Mouse (Mus musculus) midbrain, embryonic 12.5 days (tissue): Measurements from ENCODE around the gene Zfp710. TPM values are rescaled to one million over a fixed set of nuclear protein-coding genes. Genes with fewer than 3 reads are reported as not detected.

Source experiments
- ATAC-seq: fragments of 200-750 bp; cut with Nextera tagmentation; 2 replicates; pipeline ENCODE4 v1.8.0; 2017; ENCODE audit warnings: low read depth, moderate TSS enrichment, moderate library complexity; ENCODE audit not compliant: low FRiP score
- H3K27ac ChIP-seq: fragments of 300-500 bp; sonication (generic); replicated peaks from 2 replicates; pipeline ENCODE4 v1.5.1; 2016; ENCODE audit warnings: mild to moderate bottlenecking
- H3K27me3 ChIP-seq: fragments of 300-500 bp; sonication (generic); 2 replicates; pipeline ENCODE4 v1.6.1; 2016; ENCODE audit warnings: mild to moderate bottlenecking
- H3K36me3 ChIP-seq: fragments of 300-500 bp; sonication (generic); 2 replicates; pipeline ENCODE4 v1.6.1; 2016
- H3K4me1 ChIP-seq: fragments of 300-500 bp; sonication (generic); 2 replicates; pipeline ENCODE4 v1.6.1; 2016
- H3K4me2 ChIP-seq: fragments of 300-500 bp; sonication (generic); replicated peaks from 2 replicates; pipeline ENCODE4 v1.6.1; 2016; ENCODE audit warnings: mild to moderate bottlenecking, moderate library complexity
- H3K4me3 ChIP-seq: fragments of 300-500 bp; sonication (generic); 2 replicates; pipeline ENCODE4 v1.5.1; 2016; ENCODE audit warnings: mild to moderate bottlenecking
- H3K9ac ChIP-seq: fragments of 300-500 bp; sonication (generic); replicated peaks from 2 replicates; pipeline ENCODE4 v1.6.1; 2016; ENCODE audit warnings: mild to moderate bottlenecking, moderate library complexity
- H3K9me3 ChIP-seq: fragments of 300-500 bp; sonication (generic); 2 replicates; pipeline ENCODE4 v1.6.1; 2016; ENCODE audit warnings: mild to moderate bottlenecking
- WGBS: fragments of 180-500 bp; shearing (Covaris S2); methylation state at CpG from one replicate; pipeline ENCODE4 v1.1.7; 2016; 5-methylcytosine and 5-hydroxymethylcytosine counted together
- polyA plus RNA-seq: library from polyadenylated mRNA; unstranded; fragments of >200 nt; fragmentation: Nextera tagmentation; extraction: Ambion mirVana; gene quantifications from 2 replicates; pipeline ENCODE4 v1.2.1, GENCODE M21; 2016

Gene Zfp710
- polyA plus RNA-seq, 1 experiment from 2014 or later, result 31.1 TPM

DNA sequence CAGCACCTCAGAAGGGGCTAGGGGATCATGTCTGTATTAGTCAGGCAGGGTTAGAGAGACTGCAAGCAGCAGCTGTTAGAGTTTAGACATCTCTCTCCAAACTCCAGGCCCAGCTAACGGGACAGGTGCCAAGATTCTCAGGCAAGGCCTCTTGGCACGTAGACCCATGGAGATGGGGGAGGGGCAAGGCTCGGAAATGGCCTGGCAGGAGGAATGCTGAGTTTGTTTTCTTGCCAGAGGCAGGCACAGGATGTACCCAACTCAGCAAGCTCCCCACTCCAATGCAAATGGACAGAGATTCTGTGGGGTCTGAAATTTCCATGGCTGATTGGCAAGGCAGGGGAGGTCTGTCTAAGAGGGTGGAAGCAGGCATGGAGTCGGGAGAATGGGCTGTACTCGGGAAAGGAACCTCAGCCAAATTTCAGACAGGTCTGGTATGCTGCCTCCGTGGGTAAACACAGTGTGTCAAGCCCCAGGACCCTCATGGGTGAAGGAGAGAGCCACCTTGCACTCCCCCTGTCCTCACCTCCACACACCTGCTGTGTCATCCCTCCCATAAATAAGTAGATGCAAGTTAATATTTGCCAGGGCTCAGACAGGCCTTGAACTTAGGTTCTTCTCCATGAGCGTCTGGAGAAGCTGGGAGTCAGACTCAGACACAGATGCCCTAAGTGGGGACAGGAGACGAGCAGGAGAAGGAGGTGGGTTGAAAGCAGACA lies 110.0 kb downstream of the Zfp710 start:
- Histone ChIP-seq H3K27ac (no peak overlapping the region), H3K27me3 (no peaks in the 10 kb centered on the region), H3K9ac (no peak overlapping the region), H3K4me3 (no peak overlapping the region), H3K4me2 (no peak overlapping the region), H3K36me3 (no peaks in the 10 kb centered on the region), H3K4me1 (no peaks in the 10 kb centered on the region; the same call in 1 of the 2 replicates), H3K9me3 (peaks cover 12% of the 10 kb centered on the region; the same call in 1 of the 2 replicates)
- 55% methylated on average over 8 of the region's 8 CpGs for WGBS
- ATAC-seq, result no peak

DNA sequence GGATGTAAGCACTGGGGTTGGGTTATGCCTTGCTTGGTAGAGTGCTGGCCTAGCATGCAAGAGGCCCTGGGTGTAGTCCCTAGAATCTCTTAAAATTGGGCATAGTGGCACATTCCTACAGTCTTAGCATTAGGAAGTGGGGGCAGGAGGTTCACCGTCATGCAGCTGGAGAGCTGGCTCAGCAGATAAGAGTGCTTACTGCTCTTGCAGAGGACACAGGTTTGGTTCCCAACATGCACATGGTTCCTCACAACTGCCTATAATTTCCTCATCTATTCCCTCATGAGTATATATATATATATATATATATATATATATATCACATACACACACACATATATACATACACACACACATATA lies 110.5 kb downstream of the Zfp710 start:
- H3K4me2 ChIP-seq, result no peak overlapping the region
- no peak overlapping the region for H3K27ac ChIP-seq
- H3K36me3 ChIP-seq, result no peaks in the 10 kb centered on the region
- H3K27me3 ChIP-seq, result no peaks in the 10 kb centered on the region
- ATAC-seq, result no peak
- no peak overlapping the region for H3K9ac ChIP-seq
- no peak overlapping the region for H3K4me3 ChIP-seq
- H3K9me3 ChIP-seq, result peaks cover 12% of the 10 kb centered on the region; the same call in 1 of the 2 replicates
- no peaks in the 10 kb centered on the region; the same call in 1 of the 2 replicates for H3K4me1 ChIP-seq
- 100% methylated on average over 1 of the region's 1 CpGs for WGBS

DNA sequence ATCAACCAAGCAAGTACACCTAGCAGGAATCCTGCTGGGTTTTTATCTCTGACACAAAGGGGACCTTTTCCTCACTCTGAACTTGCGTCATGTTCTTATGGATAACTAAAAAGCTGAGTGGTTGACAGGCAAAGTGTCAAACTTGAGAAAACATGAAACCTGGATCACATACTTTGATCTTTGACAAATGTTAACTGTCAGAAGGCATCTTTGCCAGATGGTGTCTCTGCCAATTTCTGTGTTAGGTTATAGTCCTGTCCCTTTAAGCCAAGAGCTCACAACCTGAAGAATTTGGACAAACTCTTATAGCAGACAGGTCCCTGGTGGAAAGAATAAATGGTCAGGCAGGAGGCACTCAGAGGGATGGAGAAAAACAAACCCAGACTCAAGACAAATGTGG lies 113.8 kb downstream of the Zfp710 start:
- 84% methylated on average over 1 of the region's 1 CpGs for WGBS
- Histone ChIP-seq H3K4me3 (no peak overlapping the region), H3K9ac (no peak overlapping the region), H3K27me3 (no peaks in the 10 kb centered on the region), H3K27ac (no peak overlapping the region), H3K4me2 (no peak overlapping the region), H3K9me3 (peaks cover 12% of the 10 kb centered on the region; the same call in 1 of the 2 replicates), H3K4me1 (peaks cover 8% of the 10 kb centered on the region), H3K36me3 (no peaks in the 10 kb centered on the region)
- no peak for ATAC-seq

DNA sequence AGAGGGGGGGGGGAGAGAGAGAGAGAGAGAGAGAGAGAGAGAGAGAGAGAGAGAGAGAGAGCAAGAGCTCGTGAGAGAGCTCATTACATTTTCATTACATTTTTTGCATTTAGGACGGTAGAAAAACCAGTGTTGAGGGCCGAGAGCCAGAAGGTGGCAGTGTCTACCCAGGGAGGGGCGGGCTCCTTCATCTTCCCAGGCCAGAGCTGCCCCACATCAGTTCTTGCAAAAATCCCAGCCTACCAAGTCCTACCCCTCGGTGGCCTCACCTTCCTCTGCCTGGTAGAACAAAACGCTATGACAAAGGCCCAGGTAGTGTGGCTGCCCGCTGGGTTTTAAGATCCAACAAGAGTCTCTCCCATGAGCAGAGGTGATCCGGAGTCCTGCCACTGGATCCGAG lies 116.2 kb downstream of the Zfp710 start:
- Histone ChIP-seq H3K4me2 (peak overlapping the region; percentile 15; the same call in 1 of the 2 replicates), H3K36me3 (no peaks in the 10 kb centered on the region), H3K9ac (no peak overlapping the region), H3K9me3 (peaks cover 12% of the 10 kb centered on the region; the same call in 1 of the 2 replicates), H3K27me3 (no peaks in the 10 kb centered on the region), H3K27ac (no peak overlapping the region), H3K4me1 (peaks cover 13% of the 10 kb centered on the region), H3K4me3 (no peak overlapping the region)
- ATAC-seq, result peak; percentile 71; the same call in 1 of the 2 replicates
- 20% methylated on average over 9 of the region's 9 CpGs for WGBS

Other genes starting within 250 kb of the Zfp710 start
- gene Mesp1, start 231.0 kb upstream of the Zfp710 start, polyA plus RNA-seq, result not detected in 2 replicates
- gene Mesp2, start 214.1 kb upstream of the Zfp710 start, polyA plus RNA-seq, result 0.20 and 0.46 TPM in 2 replicates
- 2.0 and 2.3 TPM in 2 replicates for gene Anpep, start 163.8 kb upstream of the Zfp710 start, polyA plus RNA-seq
- gene Ap3s2, start 104.2 kb upstream of the Zfp710 start, polyA plus RNA-seq, result 55.3 and 55.5 TPM in 2 replicates
- gene Arpin, start 89.5 kb upstream of the Zfp710 start, polyA plus RNA-seq, result 19.2 and 21.0 TPM in 2 replicates
- gene Idh2, start 90.6 kb downstream of the Zfp710 start, polyA plus RNA-seq, result 331 and 347 TPM in 2 replicates
- gene Sema4b, start 162.0 kb downstream of the Zfp710 start, polyA plus RNA-seq, result 17.7 and 20.9 TPM in 2 replicates
- gene Cib1, start 208.0 kb downstream of the Zfp710 start, polyA plus RNA-seq, result 41.3 and 42.3 TPM in 2 replicates
- gene Gdpgp1, start 208.1 kb downstream of the Zfp710 start, polyA plus RNA-seq, result 4.0 and 4.6 TPM in 2 replicates
- 1.9 and 2.4 TPM in 2 replicates for gene Ttll13, start 221.6 kb downstream of the Zfp710 start, polyA plus RNA-seq
- gene Ngrn, start 236.4 kb downstream of the Zfp710 start, polyA plus RNA-seq, result 56.7 and 57.5 TPM in 2 replicates
- gene Vps33b, start 244.8 kb downstream of the Zfp710 start, polyA plus RNA-seq, result 18.5 and 21.4 TPM in 2 replicates